Mouse (Mus musculus): Measurements from ENCODE around the gene Tob1. TPM values are rescaled to one million over a fixed set of nuclear protein-coding genes. Genes with fewer than 3 reads are reported as not detected.
A peak's percentile ranks its signal among the peaks of the same experiment; 100 is the strongest.

Tob1 gene
- total RNA-seq, 2 experiments from 2014 or later, result 53.0 to 55.2 TPM

- intact Hi-C loops (cut with DNase I), result loop anchor here (1.0 kb wide), 1 partner anchor 96 kb away; no protein-coding TSS in a partner anchor
Measured at GRCm38 (mm10) chr11:94225985-94226384, 14.7 kb downstream of the Tob1 start.

GRCm38 (mm10) chr11:94228416-94228815, 17.2 kb downstream of the Tob1 start:
- no peak for DNase-seq
- intact Hi-C loops (cut with DNase I), result no loop called here

More at GRCm38 (mm10) chr11:94225985-94226384, 14.7 kb downstream of the Tob1 start:
- peak; percentile 40 to 46 for DNase-seq

- DNase-seq, result peak; percentile 51 to 52
- intact Hi-C loops (cut with DNase I), result loop anchor here (1.0 kb wide), 1 partner anchor 95 kb away; no protein-coding TSS in a partner anchor
Measured at GRCm38 (mm10) chr11:94229207-94229960, 18.1 kb downstream of the Tob1 start.

GRCm38 (mm10) chr11:94230244-94230643, 19.0 kb downstream of the Tob1 start:
- intact Hi-C loops (cut with DNase I), result no loop called here
- no peak for DNase-seq

GRCm38 (mm10) chr11:94231821-94232552, 20.7 kb downstream of the Tob1 start:
- peak in 1 of 2 experiments; percentile 36 for DNase-seq
- intact Hi-C loops (cut with DNase I), result no loop called here

GRCm38 (mm10) chr11:94233405-94233804, 22.2 kb downstream of the Tob1 start:
- intact Hi-C loops (cut with DNase I), result no loop called here
- no peak for DNase-seq

- DNase-seq, result no peak
Measured at GRCm38 (mm10) chr11:94234380-94234779, 23.1 kb downstream of the Tob1 start.

GRCm38 (mm10) chr11:94234857-94235256, 23.6 kb downstream of the Tob1 start:
- intact Hi-C loops (cut with DNase I), result loop anchor here (5.0 kb wide), 2 partner anchors 92 to 167 kb away; partner anchors contain the start of gene Ankrd40
- no peak for DNase-seq

More at GRCm38 (mm10) chr11:94234380-94234779, 23.1 kb downstream of the Tob1 start:
- intact Hi-C loops (cut with DNase I), result no loop called here

- intact Hi-C loops (cut with DNase I), result loop anchor here (1.0 to 5.0 kb wide), 4 partner anchors 41 to 251 kb away; partner anchors contain the start of genes Ankrd40 and Spata20
- DNase-seq, result peak; percentile 64 to 67
Measured at GRCm38 (mm10) chr11:94236074-94236473, 24.8 kb downstream of the Tob1 start.

GRCm38 (mm10) chr11:94238786-94239185, 27.5 kb downstream of the Tob1 start:
- intact Hi-C loops (cut with DNase I), result loop anchor here (5.0 kb wide), 2 partner anchors 89 to 164 kb away; partner anchors contain the start of gene Ankrd40
- DNase-seq, result no peak

- intact Hi-C loops (cut with DNase I), result loop anchor here (5.0 kb wide), 2 partner anchors 88 to 163 kb away; partner anchors contain the start of gene Ankrd40
- no peak for DNase-seq
Measured at GRCm38 (mm10) chr11:94239706-94240105, 28.5 kb downstream of the Tob1 start.

- peak in 1 of 2 experiments; percentile 35 for DNase-seq
- intact Hi-C loops (cut with DNase I), result no loop called here
Measured at GRCm38 (mm10) chr11:94242760-94243421, 31.6 kb downstream of the Tob1 start.

- DNase-seq, result no peak
- intact Hi-C loops (cut with DNase I), result no loop called here
Measured at GRCm38 (mm10) chr11:94243422-94244180, 32.3 kb downstream of the Tob1 start.

GRCm38 (mm10) chr11:94244385-94244784, 33.1 kb downstream of the Tob1 start:
- intact Hi-C loops (cut with DNase I), result no loop called here
- no peak for DNase-seq

- intact Hi-C loops (cut with DNase I), result no loop called here
- DNase-seq, result no peak
Measured at GRCm38 (mm10) chr11:94245955-94246788, 34.9 kb downstream of the Tob1 start, which contains the start of gene Wfikkn2. Gene Wfikkn2, minus strand, starts transcription at chr11:94246005.

GRCm38 (mm10) chr11:94246789-94247061, 35.5 kb downstream of the Tob1 start:
- intact Hi-C loops (cut with DNase I), result no loop called here
- DNase-seq, result no peak

- DNase-seq, result no peak
- intact Hi-C loops (cut with DNase I), result no loop called here
Measured at GRCm38 (mm10) chr11:94253156-94253555, 41.9 kb downstream of the Tob1 start.

- intact Hi-C loops (cut with DNase I), result no loop called here
- DNase-seq, result no peak
Measured at GRCm38 (mm10) chr11:94253691-94254090, 42.4 kb downstream of the Tob1 start.

GRCm38 (mm10) chr11:94255733-94256132, 44.5 kb downstream of the Tob1 start:
- intact Hi-C loops (cut with DNase I), result no loop called here
- DNase-seq, result no peak
